Mouse (Mus musculus): ENCODE measurements at regions not wholly inside any gene's neighbourhood (a gene's known extent, or its start where the extent isn't known, plus 50 kb on each side); places are given as distances from the start of the nearest gene placed in this dataset.

DNA sequence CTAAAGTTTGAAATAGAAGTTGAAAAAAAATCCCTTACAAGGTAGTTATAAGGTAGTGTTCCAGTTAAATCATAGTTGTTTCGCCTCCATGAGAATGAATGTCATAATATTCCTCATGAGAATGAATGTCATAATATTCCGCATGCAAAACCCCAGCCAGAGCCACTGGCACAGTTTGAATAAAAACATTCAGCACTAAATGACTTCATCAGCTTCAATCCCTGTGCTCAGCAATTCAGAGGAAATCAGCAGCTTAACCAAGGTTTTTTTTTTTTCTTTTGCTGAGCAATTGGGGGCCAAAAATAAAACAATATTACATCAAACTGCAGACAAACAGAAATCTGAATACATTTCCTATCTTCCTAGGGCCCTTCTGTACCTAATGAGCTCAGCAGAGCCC is 102.7 kb upstream of the Slc24a2 start:
- no peaks in the 10 kb centered on the region for H3K79me2 ChIP-seq (replicated peaks; ENCODE audit: control insufficient read depth, extremely low read depth, insufficient read depth, poor library complexity, severe bottlenecking)
- H3K9ac ChIP-seq (ENCODE audit: insufficient read depth, low read depth): no peak overlapping the region
- no peaks in the 10 kb centered on the region for H3K9me3 ChIP-seq (replicated peaks; ENCODE audit: low read length)
- no peak for DNase-seq (ENCODE audit: extremely low read depth)
- H3K36me3 ChIP-seq (replicated peaks in 1 of 2; ENCODE audit: control insufficient read depth in 1 of 2, insufficient read depth in 1 of 2, low read length in 1 of 2): no peaks in the 10 kb centered on the region
- in situ Hi-C loops (cut with MboI; ENCODE audit: low pct_ligation_motif_present, low pct_unique_long_range_greater_than_20kb, low sequenced_read_pairs): no loop called here
- no peaks in the 10 kb centered on the region for H3K4me1 ChIP-seq (ENCODE audit: control insufficient read depth in 1 of 2, insufficient read depth in 2 of 2)
- no peak overlapping the region for H3K4me3 ChIP-seq (replicated peaks in 1 of 3; ENCODE audit: low read depth in 2 of 3, low read length in 2 of 3, poor library complexity in 1 of 3)
- no peaks in the 10 kb centered on the region for H3K27me3 ChIP-seq (replicated peaks)
- no peak for TF ChIP-seq NELFE (IDR thresholded peaks at IDR 0.05; ENCODE audit: low read depth, low read length)
- no peak for TF ChIP-seq SIN3A (IDR thresholded peaks at IDR 0.05; ENCODE audit: low read length)
- no peak for TF ChIP-seq GABPA (IDR thresholded peaks at IDR 0.05; ENCODE audit: insufficient replicate concordance, low read depth, low read length)
- no peak for TF ChIP-seq POLR2A (IDR thresholded peaks at IDR 0.05; ENCODE audit: low read depth, low read length)
- TF ChIP-seq ZKSCAN1 (IDR thresholded peaks at IDR 0.05; ENCODE audit: borderline replicate concordance, low read depth, low read length): no peak
- no peak for TF ChIP-seq NRF1 (IDR thresholded peaks at IDR 0.05; ENCODE audit: low read depth, low read length)
- TF ChIP-seq CTCF (conservative IDR thresholded peaks at IDR 0.05 in 1 of 2, IDR thresholded peaks at IDR 0.05 in 1 of 2; ENCODE audit: low read depth in 2 of 2, low read length in 2 of 2): no peak
- no peak for TF ChIP-seq HCFC1 (IDR thresholded peaks at IDR 0.05; ENCODE audit: low read depth, low read length)
- TF ChIP-seq POLR2AphosphoS2 (IDR thresholded peaks at IDR 0.05; ENCODE audit: low read depth, low read length): no peak
- no peak for TF ChIP-seq MXI1 (IDR thresholded peaks at IDR 0.05; ENCODE audit: low read depth, low read length)
- no peak for TF ChIP-seq UBTF (IDR thresholded peaks at IDR 0.05; ENCODE audit: low read depth, low read length)
- TF ChIP-seq IRF4 (IDR thresholded peaks at IDR 0.05; ENCODE audit: low read depth, low read length): no peak
- no peak overlapping the region for H3K27ac ChIP-seq (ENCODE audit: insufficient read depth, low read depth)
- dilution Hi-C loops (cut with MboI; ENCODE audit: extremely low pct_ligation_motif_present, extremely low pct_unique_long_range_greater_than_20kb, low sequenced_read_pairs): no loop called here
- H3K4me2 ChIP-seq (ENCODE audit: insufficient read depth, low read depth, poor library complexity, severe bottlenecking): no peak overlapping the region

- no peaks in the 10 kb centered on the region for H3K4me1 ChIP-seq (ENCODE audit: control insufficient read depth in 1 of 2, insufficient read depth in 2 of 2)
- dilution Hi-C loops (cut with MboI; ENCODE audit: extremely low pct_ligation_motif_present, extremely low pct_unique_long_range_greater_than_20kb, low sequenced_read_pairs) (no loop called here), in situ Hi-C loops (cut with MboI; ENCODE audit: low pct_ligation_motif_present, low pct_unique_long_range_greater_than_20kb, low sequenced_read_pairs) (no loop called here)
- no peak overlapping the region for H3K27ac ChIP-seq (ENCODE audit: insufficient read depth, low read depth)
- no peaks in the 10 kb centered on the region for H3K9me3 ChIP-seq (replicated peaks; ENCODE audit: low read length)
- no peak overlapping the region for H3K4me3 ChIP-seq (replicated peaks in 1 of 3; ENCODE audit: low read depth in 2 of 3, low read length in 2 of 3, poor library complexity in 1 of 3)
- no peaks in the 10 kb centered on the region for H3K36me3 ChIP-seq (replicated peaks in 1 of 2; ENCODE audit: control insufficient read depth in 1 of 2, insufficient read depth in 1 of 2, low read length in 1 of 2)
- H3K27me3 ChIP-seq (replicated peaks): no peaks in the 10 kb centered on the region
- TF ChIP-seq CHD2 (IDR thresholded peaks at IDR 0.05; ENCODE audit: low read length) (no peak), CHD1 (IDR thresholded peaks at IDR 0.05; ENCODE audit: low read depth, low read length) (no peak), MAZ (IDR thresholded peaks at IDR 0.05; ENCODE audit: low read depth, low read length) (no peak)
- no peak for DNase-seq (ENCODE audit: extremely low read depth)
- H3K79me2 ChIP-seq (replicated peaks; ENCODE audit: control insufficient read depth, extremely low read depth, insufficient read depth, poor library complexity, severe bottlenecking): no peaks in the 10 kb centered on the region
- H3K9ac ChIP-seq (ENCODE audit: insufficient read depth, low read depth): no peak overlapping the region
- no peak overlapping the region for H3K4me2 ChIP-seq (ENCODE audit: insufficient read depth, low read depth, poor library complexity, severe bottlenecking)
Measured at GRCm38 (mm10) chr4:87329136-87329535, 98.9 kb upstream of the Slc24a2 start.

DNA sequence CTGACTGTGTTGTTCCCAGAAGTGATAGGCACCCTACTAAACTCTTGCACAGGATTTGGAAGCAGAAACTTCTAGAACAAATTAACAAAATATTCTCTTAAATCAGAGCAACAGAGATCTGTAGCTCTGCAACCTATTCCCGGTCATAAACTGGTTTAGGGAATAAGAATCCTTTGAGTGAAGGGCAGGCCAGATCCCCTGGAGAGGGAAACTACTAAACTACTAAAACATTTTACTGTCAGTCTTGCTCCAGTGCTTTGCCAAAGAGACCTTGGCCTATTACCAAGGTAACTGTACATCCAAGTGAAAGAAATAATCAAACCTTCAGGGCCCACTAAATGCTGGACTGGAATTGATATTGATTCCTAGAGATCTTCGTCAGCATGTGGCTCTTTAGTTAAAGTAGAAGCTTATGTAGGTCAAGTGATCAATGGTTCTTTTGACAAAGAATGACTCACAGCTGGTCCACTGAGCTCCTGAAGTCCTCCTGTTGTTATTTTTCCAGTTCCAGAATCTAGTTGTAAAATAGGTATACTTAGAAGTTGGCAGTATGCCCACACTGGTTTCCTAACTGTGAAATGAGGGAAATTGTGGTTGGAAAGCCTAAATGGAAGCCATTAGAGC is 91.6 kb upstream of the Slc24a2 start:
- Histone ChIP-seq H3K9ac (ENCODE audit: insufficient read depth, low read depth) (no peak overlapping the region), H3K4me2 (ENCODE audit: insufficient read depth, low read depth, poor library complexity, severe bottlenecking) (no peak overlapping the region), H3K4me1 (ENCODE audit: control insufficient read depth in 1 of 2, insufficient read depth in 2 of 2) (no peaks in the 10 kb centered on the region), H3K27me3 (replicated peaks) (no peaks in the 10 kb centered on the region), H3K27ac (ENCODE audit: insufficient read depth, low read depth) (no peak overlapping the region), H3K9me3 (replicated peaks; ENCODE audit: low read length) (no peaks in the 10 kb centered on the region), H3K4me3 (replicated peaks in 1 of 3; ENCODE audit: low read depth in 2 of 3, low read length in 2 of 3, poor library complexity in 1 of 3) (no peak overlapping the region), H3K79me2 (replicated peaks; ENCODE audit: control insufficient read depth, extremely low read depth, insufficient read depth, poor library complexity, severe bottlenecking) (no peaks in the 10 kb centered on the region), H3K36me3 (replicated peaks in 1 of 2; ENCODE audit: control insufficient read depth in 1 of 2, insufficient read depth in 1 of 2, low read length in 1 of 2) (no peaks in the 10 kb centered on the region)
- DNase-seq (ENCODE audit: extremely low read depth): no peak
- TF ChIP-seq MAX (IDR thresholded peaks at IDR 0.05; ENCODE audit: low read length) (no peak), MEF2A (IDR thresholded peaks at IDR 0.05; ENCODE audit: borderline replicate concordance, low read depth, low read length) (no peak), SIN3A (IDR thresholded peaks at IDR 0.05; ENCODE audit: low read length) (no peak), CHD1 (IDR thresholded peaks at IDR 0.05; ENCODE audit: low read depth, low read length) (no peak), JUN (IDR thresholded peaks at IDR 0.05; ENCODE audit: insufficient read depth, low read depth, low read length) (no peak), NRF1 (IDR thresholded peaks at IDR 0.05; ENCODE audit: low read depth, low read length) (no peak), MAZ (IDR thresholded peaks at IDR 0.05; ENCODE audit: low read depth, low read length) (no peak), CHD2 (IDR thresholded peaks at IDR 0.05; ENCODE audit: low read length) (no peak), POLR2A (IDR thresholded peaks at IDR 0.05; ENCODE audit: low read depth, low read length) (no peak), IRF4 (IDR thresholded peaks at IDR 0.05; ENCODE audit: low read depth, low read length) (no peak), MXI1 (IDR thresholded peaks at IDR 0.05; ENCODE audit: low read depth, low read length) (no peak)
- in situ Hi-C loops (cut with MboI; ENCODE audit: low pct_ligation_motif_present, low pct_unique_long_range_greater_than_20kb, low sequenced_read_pairs) (no loop called here), dilution Hi-C loops (cut with MboI; ENCODE audit: extremely low pct_ligation_motif_present, extremely low pct_unique_long_range_greater_than_20kb, low sequenced_read_pairs) (no loop called here)
